Mouse (Mus musculus): Measurements from ENCODE around the gene Neurod2.
A peak's percentile ranks its signal among the peaks of the same experiment; 100 is the strongest.

DNA sequence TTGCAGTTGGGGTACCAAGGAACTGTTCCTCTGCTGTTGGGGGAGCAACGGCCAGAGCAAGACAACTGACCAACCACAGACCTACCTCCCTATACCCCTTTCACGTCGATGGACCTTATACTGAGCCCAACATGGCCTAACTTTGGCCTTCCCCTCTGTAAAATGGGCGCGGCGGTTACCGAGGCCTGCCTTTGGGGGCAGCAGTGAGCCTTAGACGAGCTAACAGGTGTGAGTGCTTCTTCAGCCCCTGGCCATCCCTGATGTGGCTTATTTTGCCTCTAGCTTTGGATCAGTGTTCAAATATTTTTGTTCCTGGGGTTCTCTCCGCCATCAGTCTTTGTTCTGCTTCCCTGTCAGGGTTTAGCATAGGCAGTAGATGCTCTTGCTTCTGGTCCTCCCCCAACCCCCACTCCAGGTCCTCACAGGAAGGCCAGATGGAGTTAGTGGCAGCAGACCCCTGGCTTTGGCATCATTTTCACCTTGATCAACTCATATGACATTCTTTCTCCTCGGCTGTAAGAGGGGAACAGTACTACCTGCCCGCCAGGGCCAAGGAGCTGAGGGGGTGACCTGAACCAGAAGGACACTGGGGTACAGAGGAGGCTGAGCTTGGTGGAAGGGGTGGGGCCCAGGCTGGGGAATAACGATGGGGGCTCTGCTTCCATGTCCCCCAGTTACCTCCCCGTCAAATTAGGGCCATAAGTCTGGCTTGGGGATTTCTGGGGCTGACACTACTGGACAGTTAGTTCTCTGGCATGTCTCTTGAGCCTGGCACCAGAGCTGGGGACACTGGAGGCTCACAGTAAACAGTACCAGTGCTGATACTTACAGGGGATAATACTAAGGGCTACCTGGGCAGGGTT, 7.0 kb upstream of the Neurod2 start:
- TF ChIP-seq POLR2A (IDR thresholded peaks at IDR 0.05; ENCODE audit: borderline replicate concordance, control insufficient read depth, low read depth, low read length): no peak
- peak; percentile 46 for TF ChIP-seq CTCF (IDR thresholded peaks at IDR 0.05; ENCODE audit: control insufficient read depth, insufficient read depth, low read length)

All from bone marrow, adult 2 months (tissue).